Mouse (Mus musculus) neutrophil, adult 5-6 weeks (primary cell): ENCODE results near the gene Npy. TPM values are rescaled to one million over a fixed set of nuclear protein-coding genes. Genes with fewer than 3 reads are reported as not detected.

Experiments
- ATAC-seq: fragments of 151-379, 151-347 bp; 2 replicates; pipeline ENCODE4 v1.8.0; 2017; ENCODE audit warnings: mild to moderate bottlenecking, moderate TSS enrichment; ENCODE audit not compliant: insufficient number of reproducible peaks, poor library complexity, low FRiP score, severe bottlenecking; ENCODE audit errors: extremely low read depth
- total RNA-seq: library from RNA; stranded (forward); fragments of 200-1000 nt; gene quantifications from 2 replicates; pipeline ENCODE4 v1.2.3, GENCODE M21; 2017

The Npy gene
- total RNA-seq, 1 experiment from 2014 or later: not detected

DNA sequence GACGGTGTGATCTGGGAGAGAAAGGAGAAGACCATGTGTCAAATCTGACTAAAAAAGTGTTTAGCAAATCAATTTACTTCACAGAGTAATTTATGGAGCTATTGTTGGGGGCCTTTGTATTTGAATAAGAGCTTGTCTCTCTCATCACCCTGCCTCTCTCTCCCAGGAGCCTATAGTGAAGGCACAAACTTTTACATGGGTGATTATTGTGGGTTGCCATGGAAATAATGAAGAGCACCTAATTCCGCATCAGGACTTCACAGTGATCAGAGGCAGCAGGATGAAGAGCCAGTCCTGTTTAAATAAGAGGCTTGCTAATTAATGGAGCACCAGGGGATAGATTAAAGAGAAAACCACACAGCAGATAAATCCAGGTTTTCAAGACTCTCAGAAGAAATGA is 52.6 kb downstream of the Npy start:
- no peak for ATAC-seq

DNA sequence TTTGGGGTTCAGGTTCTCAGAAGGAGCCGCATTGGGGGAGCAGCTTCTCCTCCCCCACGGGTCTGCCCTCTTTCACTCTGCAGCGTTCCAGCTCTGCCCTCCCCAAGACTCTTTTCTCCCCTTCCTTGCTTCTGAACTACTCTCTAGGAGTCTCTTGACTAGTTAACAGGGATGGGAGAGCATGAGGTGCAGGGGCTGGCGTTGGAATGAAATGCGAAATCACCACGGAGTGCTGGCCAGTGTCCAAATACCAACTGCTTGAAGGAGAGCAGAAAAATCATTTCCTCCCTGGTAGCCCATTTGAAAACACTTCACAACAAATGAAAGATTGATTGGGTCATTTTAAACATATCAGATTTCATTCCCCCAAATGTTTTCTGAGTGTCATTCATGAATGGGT is 53.3 kb downstream of the Npy start:
- no peak for ATAC-seq
